In the genomic region with DNA sequence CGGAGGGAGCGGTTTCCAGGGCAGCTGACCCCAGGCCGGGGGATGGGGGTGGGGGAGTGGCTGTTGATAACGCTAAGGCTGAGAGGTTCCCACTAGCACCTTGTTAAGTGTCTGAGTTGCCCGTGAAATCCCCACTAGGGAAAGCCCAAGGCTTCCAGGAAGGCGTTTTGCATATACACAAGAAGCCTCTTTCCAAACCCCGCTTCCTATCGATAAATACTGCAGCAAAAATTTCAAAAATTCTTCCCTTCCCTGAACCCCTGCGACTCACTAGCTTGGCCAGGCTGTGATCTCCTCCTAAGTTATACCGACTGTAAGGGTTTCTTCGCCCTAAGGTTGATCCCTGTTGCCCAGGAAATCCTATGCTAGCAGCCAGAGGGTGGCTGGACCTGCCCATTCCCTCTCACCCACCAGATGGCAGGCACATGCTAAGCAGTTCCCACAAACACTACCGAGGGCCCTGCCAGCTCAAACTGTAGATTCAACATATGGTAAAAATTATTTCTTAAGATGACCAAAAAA, we compare ENCODE assay signal across 9 mouse cellular contexts. TPM values are rescaled to one million over a fixed set of nuclear protein-coding genes. Genes with fewer than 3 reads are reported as not detected.
DNase-seq lines count a peak whose midpoint lies in the region; ATAC-seq and TF ChIP-seq lines count a peak whose summit lies in the region.
"Had no signal": no experiment of that assay in that cellular context is flagged by ENCODE, and none has a peak within 500 bp of the region (broad histone marks: within the 10 kb centered on the region; RNA-seq: fewer than 3 reads in every experiment).

No protein-coding gene starts in this region.

- H3K27me3 ChIP-seq in liver, adult 2 months (ENCODE audit: control insufficient read depth, insufficient read depth, low read length): no peaks in the 10 kb centered on the region
- no peaks in the 10 kb centered on the region for H3K27me3 ChIP-seq in midbrain, embryonic 16.5 days (ENCODE audit: control insufficient read depth, insufficient read depth, low read depth, low read length)

- no peak overlapping the region for H3K4me3 ChIP-seq in liver, adult 2 months (ENCODE audit: insufficient read depth, low read depth, low read length)
- H3K4me3 ChIP-seq in midbrain, embryonic 16.5 days (ENCODE audit: low read depth, low read length): peak overlapping the region; percentile 32

- peak; percentile 97 for DNase-seq in heart, adult 11 months
- DNase-seq in heart, postnatal 25 days (ENCODE audit: low spot score): no peak
- DNase-seq in embryo, embryonic 10 days (ENCODE audit: low spot score): peak; percentile 81
- peak; percentile 53 to 54 for DNase-seq in heart, adult 9 months (ENCODE audit: low spot score in 2 of 2)
- DNase-seq in kidney, adult 8-10 months: peak; percentile 68 to 69
- DNase-seq in liver, adult 2 months (ENCODE audit: extremely low read depth, low read depth, low spot score): peak; percentile 35
- DNase-seq in telencephalon, adult 2 months (ENCODE audit: low read depth, low spot score): peak; percentile 58

- intact Hi-C loops in heart, postnatal 25 days (cut with DNase I): loop anchor here (10.0 kb wide), 1 partner anchor 342 kb away; no protein-coding TSS in a partner anchor

- ATAC-seq in midbrain, embryonic 16.5 days: peak; percentile 85

- TF ChIP-seq CTCF in liver, adult 2 months (IDR thresholded peaks at IDR 0.05; ENCODE audit: low read depth, low read length): peak; percentile 77

- H3K4me1 ChIP-seq in liver, adult 2 months (ENCODE audit: control insufficient read depth, insufficient read depth, low read length): no peaks in the 10 kb centered on the region
- peaks cover 17% of the 10 kb centered on the region for H3K4me1 ChIP-seq in midbrain, embryonic 16.5 days (ENCODE audit: control insufficient read depth, insufficient read depth, low read length)

- no peaks in the 10 kb centered on the region for H3K9me3 ChIP-seq in midbrain, embryonic 16.5 days (replicated peaks; ENCODE audit: control insufficient read depth, low read length, poor library complexity, severe bottlenecking)
- H3K9me3 ChIP-seq: G1E had no signal

- H3K36me3 ChIP-seq in liver, adult 2 months (ENCODE audit: control insufficient read depth, insufficient read depth, low read length): no peaks in the 10 kb centered on the region
- 0 out of 2 replicates have a peak, but pooled peaks cover 2% of the 10 kb centered on the region for H3K36me3 ChIP-seq in midbrain, embryonic 16.5 days (ENCODE audit: control insufficient read depth, insufficient read depth, low read length)
- H3K36me3 ChIP-seq: G1E had no signal

- H3K9ac ChIP-seq in liver, adult 2 months (ENCODE audit: low read depth, low read length): peak overlapping the region; percentile 34; the same call in 1 of the 2 replicates
- peak overlapping the region; percentile 35 for H3K9ac ChIP-seq in midbrain, embryonic 16.5 days (ENCODE audit: low read depth, low read length)

- 29% methylated on average over 12 of the region's 12 CpGs for WGBS in liver, adult 2 months
- WGBS in midbrain, embryonic 16.5 days: 20% methylated on average over 12 of the region's 12 CpGs

- H3K4me2 ChIP-seq in midbrain, embryonic 16.5 days (ENCODE audit: low read length): peak overlapping the region; percentile 53

- no peak for TF ChIP-seq POLR2A in liver, adult 2 months (IDR thresholded peaks at IDR 0.05; ENCODE audit: extremely low read depth, insufficient read depth, low read length)

- H3K79me2 ChIP-seq in liver, adult 2 months (ENCODE audit: control insufficient read depth, insufficient read depth, low read length): no peaks in the 10 kb centered on the region

- H3K27ac ChIP-seq in liver, adult 2 months (replicated peaks; ENCODE audit: insufficient read depth, low read depth, low read length): no peak overlapping the region
- peak overlapping the region; percentile 83 for H3K27ac ChIP-seq in midbrain, embryonic 16.5 days (ENCODE audit: low read length)

RNA-seq across cellular contexts. Expression of gene Hspa8, which starts 43.6 kb away (rescaled TPM):
- total RNA-seq in heart, postnatal 25 days (2021): 1,000 to 10,000 TPM; 1,172 to 1,478 TPM
- 1,567 and 2,371 TPM in 2 replicates for total RNA-seq in liver, adult 2 months (2014; rRNA removed)
- polyA plus RNA-seq in liver, adult 2 months (2012; rRNA removed): 1,896 and 1,951 TPM in 2 replicates
- polyA plus RNA-seq in midbrain, embryonic 16.5 days (2015; fragmentation: Nextera tagmentation; extraction: Ambion mirVana): 3,317 and 3,489 TPM in 2 replicates
